Mouse (Mus musculus) MEL (cell line): ENCODE data around the gene Atp2a2. TPM values are rescaled to one million over a fixed set of nuclear protein-coding genes. Genes with fewer than 3 reads are reported as not detected.

Experiments used
- DNase-seq: peaks from one replicate; pipeline ENCODE4 v3.0.0; 2011; ENCODE audit warnings: low read depth, low spot score
- H3K27ac ChIP-seq: 2 replicates; pipeline ENCODE4 v1.5.1; 2012; ENCODE audit warnings: low read depth, mild to moderate bottlenecking, control low read depth, low read length, moderate library complexity; ENCODE audit not compliant: control insufficient read depth
- H3K27me3 ChIP-seq, 2 experiments: fragments of 150-350 bp in 1 of 2; sonication (generic) in 1 of 2; 2 replicates each; pipeline ENCODE4 v1.6.1; 2012; ENCODE audit warnings: low read length in 2 of 2, mild to moderate bottlenecking in 2 of 2, improper control_type of control experiment in 1 of 2, moderate library complexity in 1 of 2; ENCODE audit not compliant: insufficient read depth in 2 of 2, control insufficient read depth in 1 of 2
- H3K36me3 ChIP-seq, 2 experiments: 2 replicates each; pipeline ENCODE4 v1.6.1; 2012 to 2014; ENCODE audit warnings: low read length in 2 of 2, improper control_type of control experiment in 1 of 2, inconsistent platforms in 1 of 2, mild to moderate bottlenecking in 1 of 2; ENCODE audit not compliant: insufficient read depth in 2 of 2, control insufficient read depth in 1 of 2
- H3K4me1 ChIP-seq, 2 experiments: fragments of 150-350 bp in 1 of 2; sonication (generic) in 1 of 2; 2 replicates each; pipeline ENCODE4 v1.6.1; 2012; ENCODE audit warnings: low read length in 2 of 2, improper control_type of control experiment in 1 of 2, mild to moderate bottlenecking in 1 of 2; ENCODE audit not compliant: insufficient read depth in 2 of 2, control insufficient read depth in 1 of 2
- H3K4me3 ChIP-seq, 2 experiments: fragments of 150-350 bp in 1 of 2; sonication (generic) in 1 of 2; 2 replicates each; pipeline ENCODE4 v1.5.1; 2012; ENCODE audit warnings: low read depth in 2 of 2, low read length in 2 of 2, mild to moderate bottlenecking in 2 of 2, moderate library complexity in 2 of 2, control low read depth in 1 of 2, improper control_type of control experiment in 1 of 2; ENCODE audit not compliant: control insufficient read depth in 1 of 2, insufficient read depth in 1 of 2
- H3K79me2 ChIP-seq: 2 replicates; pipeline ENCODE4 v1.6.1; 2012; ENCODE audit warnings: mild to moderate bottlenecking, low read length, moderate library complexity; ENCODE audit not compliant: control insufficient read depth, poor library complexity, insufficient read depth
- H3K9ac ChIP-seq: 2 replicates; pipeline ENCODE4 v1.6.1; 2012; ENCODE audit warnings: low read depth, mild to moderate bottlenecking, control low read depth, low read length, moderate library complexity; ENCODE audit not compliant: control insufficient read depth, poor library complexity, severe bottlenecking
- H3K9me3 ChIP-seq: fragments of 150-350 bp; sonication (generic); replicated peaks from 2 replicates; pipeline ENCODE4 v1.6.1; 2012; ENCODE audit warnings: mild to moderate bottlenecking, low read length, improper control_type of control experiment, moderate library complexity; ENCODE audit not compliant: insufficient read depth
- CHD2 ChIP-seq: IDR thresholded peaks from 2 replicates; pipeline ENCODE4 v1.6.1; 2011; ENCODE audit warnings: low read length, improper control_type of control experiment
- CTCF ChIP-seq, 3 experiments: IDR thresholded peaks in 2 of 3; conservative IDR thresholded peaks in 1 of 3; 2 replicates each; pipeline ENCODE4 v1.5.1; 2011 to 2012; ENCODE audit warnings: low read length in 3 of 3, low read depth in 2 of 3, mild to moderate bottlenecking in 2 of 3, improper control_type of control experiment in 1 of 3, inconsistent platforms in 1 of 3, mixed read lengths in 1 of 3, moderate library complexity in 1 of 3; ENCODE audit not compliant: control insufficient read depth in 1 of 3, insufficient read depth in 1 of 3, poor library complexity in 1 of 3, severe bottlenecking in 1 of 3
- E2F4 ChIP-seq: IDR thresholded peaks from 2 replicates; pipeline ENCODE4 v1.6.1; 2011; ENCODE audit warnings: low read depth, low read length, improper control_type of control experiment, borderline replicate concordance
- GABPA ChIP-seq: IDR thresholded peaks from 2 replicates; pipeline ENCODE4 v1.6.1; 2012; ENCODE audit warnings: low read depth, mild to moderate bottlenecking, inconsistent platforms, low read length, improper control_type of control experiment, moderate library complexity
- KAT2A ChIP-seq: conservative IDR thresholded peaks from 2 replicates; pipeline ENCODE4 v1.6.1; 2012; ENCODE audit warnings: low read depth, low read length, improper control_type of control experiment, inconsistent platforms
- MAFK ChIP-seq: IDR thresholded peaks from 2 replicates; pipeline ENCODE4 v1.6.1; 2011; ENCODE audit warnings: low read depth, mild to moderate bottlenecking, low read length, improper control_type of control experiment, borderline replicate concordance
- MEF2A ChIP-seq: IDR thresholded peaks from 2 replicates; pipeline ENCODE4 v1.6.1; 2014; ENCODE audit warnings: low read depth, mild to moderate bottlenecking, inconsistent platforms, low read length, improper control_type of control experiment; ENCODE audit not compliant: poor library complexity, insufficient replicate concordance, severe bottlenecking; ENCODE audit errors: extremely low read depth
- MXI1 ChIP-seq: IDR thresholded peaks from 2 replicates; pipeline ENCODE4 v1.6.1; 2011; ENCODE audit warnings: mild to moderate bottlenecking, low read depth, low read length, improper control_type of control experiment
- MYB ChIP-seq: IDR thresholded peaks from 2 replicates; pipeline ENCODE4 v1.6.1; 2011; ENCODE audit warnings: mild to moderate bottlenecking, low read depth, low read length, improper control_type of control experiment
- NELFE ChIP-seq: IDR thresholded peaks from 2 replicates; pipeline ENCODE4 v1.6.1; 2011; ENCODE audit warnings: low read depth, low read length, improper control_type of control experiment
- POLR2AphosphoS5 ChIP-seq: IDR thresholded peaks from 2 replicates; pipeline ENCODE4 v1.6.1; 2012; ENCODE audit warnings: low read depth, borderline replicate concordance, mild to moderate bottlenecking, inconsistent platforms, low read length, moderate library complexity, mixed read lengths
- RAD21 ChIP-seq: IDR thresholded peaks from 2 replicates; pipeline ENCODE4 v1.6.1; 2011; ENCODE audit warnings: mild to moderate bottlenecking, low read depth, low read length, improper control_type of control experiment
- RCOR1 ChIP-seq: IDR thresholded peaks from 2 replicates; pipeline ENCODE4 v1.6.1; 2012; ENCODE audit warnings: low read depth, mild to moderate bottlenecking, inconsistent platforms, low read length, improper control_type of control experiment
- SIN3A ChIP-seq: IDR thresholded peaks from 2 replicates; pipeline ENCODE4 v1.6.1; 2012; ENCODE audit warnings: low read length, improper control_type of control experiment, inconsistent platforms
- TBP ChIP-seq: IDR thresholded peaks from 2 replicates; pipeline ENCODE4 v1.8.0; 2011; ENCODE audit warnings: low read depth, low read length, improper control_type of control experiment
- TCF12 ChIP-seq: IDR thresholded peaks from 2 replicates; pipeline ENCODE4 v1.6.1; 2014; ENCODE audit warnings: low read depth, mild to moderate bottlenecking, inconsistent platforms, low read length, improper control_type of control experiment, moderate library complexity
- UBTF ChIP-seq: IDR thresholded peaks from 2 replicates; pipeline ENCODE4 v1.6.1; 2012; ENCODE audit warnings: low read depth, mild to moderate bottlenecking, inconsistent platforms, low read length, improper control_type of control experiment, moderate library complexity, borderline replicate concordance; ENCODE audit not compliant: insufficient read depth
- USF1 ChIP-seq: IDR thresholded peaks from 2 replicates; pipeline ENCODE4 v1.6.1; 2014; ENCODE audit warnings: low read depth, mild to moderate bottlenecking, inconsistent platforms, low read length, improper control_type of control experiment, moderate library complexity
- USF2 ChIP-seq, 2 experiments: IDR thresholded peaks; 2 replicates each; pipeline ENCODE4 v1.6.1; 2011 to 2012; ENCODE audit warnings: improper control_type of control experiment in 2 of 2, low read length in 2 of 2, borderline replicate concordance in 1 of 2, inconsistent platforms in 1 of 2, low read depth in 1 of 2, mild to moderate bottlenecking in 1 of 2; ENCODE audit not compliant: insufficient read depth in 1 of 2
- ZKSCAN1 ChIP-seq: IDR thresholded peaks from 2 replicates; pipeline ENCODE4 v1.6.1; 2012; ENCODE audit warnings: low read depth, mild to moderate bottlenecking, inconsistent platforms, low read length, improper control_type of control experiment, moderate library complexity
- ZMIZ1 ChIP-seq: IDR thresholded peaks from 2 replicates; pipeline ENCODE4 v1.6.1; 2012; ENCODE audit warnings: low read depth, mild to moderate bottlenecking, inconsistent platforms, low read length, improper control_type of control experiment, moderate library complexity
- ZNF384 ChIP-seq: IDR thresholded peaks from 2 replicates; pipeline ENCODE4 v1.6.1; 2012; ENCODE audit warnings: low read depth, mild to moderate bottlenecking, inconsistent platforms, low read length, improper control_type of control experiment
- polyA plus RNA-seq, 2 experiments: library from polyadenylated mRNA; stranded (reverse) in 1 of 2; unstranded in 1 of 2; fragments of >175 nt in 1 of 2; fragments of >200 nt in 1 of 2; gene quantifications; 2 replicates each; pipeline versions ENCODE4 v1.2.1 to v1.2.4; 2012; ENCODE audit warnings: low replicate concordance in 2 of 2, low read depth in 1 of 2; ENCODE audit not compliant: insufficient read length in 2 of 2, insufficient read depth in 1 of 2, missing spikeins in 1 of 2
- total RNA-seq: library from RNA; depleted of rRNA; stranded (reverse); fragments of 300-350 nt; gene quantifications from 2 replicates; pipeline ENCODE4 v1.2.3, GENCODE M21; 2012

Atp2a2 gene
- total and polyA plus RNA-seq, 3 experiments = 117 to 199 (median 176) TPM

- Histone ChIP-seq H3K27ac (no peak overlapping the region), H3K36me3 (no peaks in the 10 kb centered on the region), H3K27me3 (no peaks in the 10 kb centered on the region), H3K79me2 (no peaks in the 10 kb centered on the region), H3K9me3 (no peaks in the 10 kb centered on the region), H3K4me3 (no peak overlapping the region), H3K4me1 (peaks cover 0 to under 1% of the 10 kb centered on the region in 2 experiments; a peak in 1 of 4 replicates), H3K9ac (no peak overlapping the region)
- TF ChIP-seq NELFE (no peak), KAT2A (no peak), GABPA (no peak), CTCF (IDR thresholded peaks at IDR 0.05 in 2 of 3, conservative IDR thresholded peaks at IDR 0.05 in 1 of 3; ENCODE audit: control insufficient read depth in 1 of 3, insufficient read depth in 1 of 3, low read depth in 2 of 3, low read length in 3 of 3, poor library complexity in 1 of 3, severe bottlenecking in 1 of 3) (no peak), UBTF (no peak), E2F4 (no peak), USF2 (IDR thresholded peaks at IDR 0.05; ENCODE audit: borderline replicate concordance in 1 of 2, insufficient read depth in 1 of 2, low read depth in 1 of 2, low read length in 2 of 2) (no peak), ZKSCAN1 (no peak), TCF12 (no peak), RCOR1 (no peak), RAD21 (no peak), ZNF384 (no peak), MXI1 (no peak), USF1 (no peak), SIN3A (no peak), MAFK (no peak), CHD2 (no peak)
- no peak for DNase-seq
Observed at GRCm38 (mm10) chr5:122525238-122525931, 23.4 kb upstream of the Atp2a2 start.

DNA sequence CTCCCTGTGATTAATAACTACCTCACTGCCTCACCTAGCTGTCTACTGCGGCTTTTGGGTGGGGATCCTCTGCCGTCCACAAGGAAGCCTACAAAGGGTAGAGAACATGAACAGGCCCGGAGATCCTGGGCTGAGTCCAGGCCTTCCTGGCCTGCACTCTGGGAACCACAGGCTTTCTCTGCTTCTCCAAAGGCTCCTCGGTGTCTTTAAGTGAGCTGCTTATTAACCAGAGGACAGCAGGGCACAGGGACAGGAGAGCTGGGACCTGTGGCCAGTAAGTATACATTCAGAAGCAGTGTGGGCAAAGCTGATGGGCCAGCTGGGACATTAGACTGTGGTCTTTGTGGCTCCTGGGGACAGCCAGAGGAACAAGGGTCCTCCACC is 22.8 kb upstream of the Atp2a2 start:
- Histone ChIP-seq H3K4me3 (no peak overlapping the region), H3K9ac (no peak overlapping the region), H3K9me3 (no peaks in the 10 kb centered on the region), H3K4me1 (peaks cover 0 to 2% of the 10 kb centered on the region in 2 experiments; a peak in 1 of 4 replicates), H3K27me3 (no peaks in the 10 kb centered on the region), H3K36me3 (no peaks in the 10 kb centered on the region), H3K79me2 (no peaks in the 10 kb centered on the region), H3K27ac (no peak overlapping the region)
- TF ChIP-seq RAD21 (no peak), ZMIZ1 (no peak), ZNF384 (no peak), USF1 (no peak), MYB (no peak), NELFE (no peak), MAFK (no peak), TBP (no peak), POLR2AphosphoS5 (no peak), TCF12 (no peak), UBTF (no peak), USF2 (IDR thresholded peaks at IDR 0.05; ENCODE audit: borderline replicate concordance in 1 of 2, insufficient read depth in 1 of 2, low read depth in 1 of 2, low read length in 2 of 2) (no peak), MEF2A (no peak)
- DNase-seq = no peak
